Mouse (Mus musculus): ENCODE results near the gene Spin1. TPM values are rescaled to one million over a fixed set of nuclear protein-coding genes. Genes with fewer than 3 reads are reported as not detected.
"Not testable (repeated sequence)": the region's sequence is repeated elsewhere in the genome, so short reads cannot be mapped to it uniquely, and the experiment has no call there.

Gene Spin1
- total RNA-seq (2021) = 10 to 100 TPM; 69.1 to 70.2 TPM
- long read RNA-seq, experiment 1, full-length matches to known transcripts = 73 of 81 reads
- long read RNA-seq, experiment 1, partial matches to known transcripts = 2 of 81 reads
- long read RNA-seq, experiment 1, other reads (novel, unspliced or antisense) = 6 of 81 reads
- long read RNA-seq, experiment 2, full-length matches to known transcripts = 97 of 126 reads
- long read RNA-seq, experiment 2, partial matches to known transcripts = 16 of 126 reads
- long read RNA-seq, experiment 2, other reads (novel, unspliced or antisense) = 13 of 126 reads

DNA sequence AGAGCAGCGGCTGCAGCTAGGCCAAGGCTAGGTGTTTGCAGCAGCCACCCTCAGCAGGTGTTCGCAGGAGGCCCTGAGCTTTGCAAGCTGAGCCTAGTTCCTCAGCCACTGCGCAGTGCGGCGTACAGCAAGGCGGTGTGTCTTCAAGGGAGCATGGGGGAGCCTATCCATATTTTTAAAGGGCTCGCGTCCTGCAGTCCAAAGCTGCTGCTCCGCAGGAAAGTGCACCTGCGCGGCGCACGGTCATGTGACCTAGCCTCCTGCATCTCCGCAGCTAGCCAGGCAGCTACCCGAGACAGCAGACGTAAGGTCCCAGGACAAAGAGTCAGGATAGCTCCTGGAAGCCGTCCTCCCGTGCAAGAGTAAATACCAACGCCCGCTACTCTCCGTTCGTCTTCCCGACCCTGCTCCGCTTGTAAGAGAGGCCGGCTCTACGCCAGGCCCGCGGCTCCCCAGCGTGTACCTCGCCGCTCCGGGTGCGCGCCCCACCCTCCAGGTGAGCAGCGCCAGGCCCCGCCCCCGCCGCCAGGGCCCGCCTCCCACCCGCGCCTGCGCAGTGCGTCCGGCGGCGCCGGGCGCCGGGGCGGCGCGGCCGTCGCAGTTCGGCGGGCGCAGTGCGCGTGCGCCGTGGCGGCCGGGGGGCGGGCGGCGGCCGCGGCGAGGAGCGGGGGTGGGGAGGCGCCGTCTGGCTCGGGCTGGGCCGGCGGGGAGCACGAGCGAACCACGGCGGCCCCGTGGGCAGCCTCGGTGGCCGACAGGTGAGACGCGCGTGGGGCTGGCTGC lies at the start of gene Spin1:
Spin1 (plus strand) TSS at position 648 of the 783 bp plus-strand sequence.
- DNase-seq (ENCODE audit: low spot score in 2 of 2) = peak; percentile 89 to 91

DNA sequence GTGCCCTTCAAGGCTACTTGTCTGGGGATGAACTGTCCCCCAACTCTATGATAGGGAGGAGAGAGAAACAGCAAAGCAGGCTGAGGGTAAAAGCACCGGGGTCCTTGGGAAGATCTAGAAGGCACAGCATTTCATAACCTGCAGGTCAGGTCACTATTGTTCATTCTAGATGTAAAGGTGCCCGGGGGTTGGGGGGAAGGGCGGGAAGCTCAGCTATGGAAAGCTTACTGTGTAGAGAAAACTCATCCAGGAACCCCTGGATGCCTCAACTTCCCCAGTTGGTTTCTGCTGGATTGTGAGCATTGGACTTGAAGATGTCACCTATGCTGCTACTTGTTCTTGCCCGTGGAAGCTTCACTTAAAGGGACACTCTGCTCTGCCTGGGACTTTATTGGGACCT lies 49.7 kb upstream of the Spin1 start:
- no peak for DNase-seq (ENCODE audit: low spot score in 2 of 2)

DNA sequence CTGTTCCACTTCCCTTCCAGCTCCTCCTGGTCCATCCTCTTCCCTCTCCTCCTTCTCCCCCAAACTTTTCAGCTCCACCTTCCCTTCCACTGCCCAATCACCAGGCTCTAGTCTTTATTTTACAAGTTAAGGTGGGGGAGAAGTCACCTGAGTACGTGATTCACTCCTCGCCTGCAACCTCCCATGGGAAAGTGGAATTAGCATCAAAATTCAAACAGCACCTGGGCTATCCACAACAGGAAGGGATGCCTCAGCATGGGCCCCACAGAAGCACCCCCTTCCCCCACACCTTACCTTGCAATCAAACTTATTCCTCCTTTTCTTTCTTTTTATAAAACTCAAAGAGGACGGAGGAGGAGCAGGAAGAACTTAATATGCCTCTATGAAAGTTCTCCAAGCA lies 48.3 kb upstream of the Spin1 start:
- no peak for DNase-seq (ENCODE audit: low spot score in 2 of 2)

DNA sequence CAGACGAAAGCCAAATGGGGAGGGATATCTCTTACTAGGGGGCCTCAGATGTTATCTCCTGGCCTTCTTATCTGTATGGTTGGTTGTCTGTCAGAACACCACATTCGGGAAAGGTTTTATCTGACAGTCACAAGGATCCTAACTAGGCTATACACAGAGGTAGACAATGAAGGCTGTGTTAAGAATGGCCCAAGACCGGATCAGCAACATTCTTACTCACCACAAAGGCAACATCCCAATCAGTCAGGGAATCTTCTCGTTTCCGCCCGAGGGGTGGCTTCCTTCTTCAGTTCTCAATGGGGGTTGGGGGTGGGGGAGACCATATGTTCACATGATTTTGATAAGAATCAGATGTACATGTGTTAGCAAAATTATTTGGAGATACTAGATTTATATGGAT lies 37.7 kb upstream of the Spin1 start:
- no peak for DNase-seq (ENCODE audit: low spot score in 2 of 2)

DNA sequence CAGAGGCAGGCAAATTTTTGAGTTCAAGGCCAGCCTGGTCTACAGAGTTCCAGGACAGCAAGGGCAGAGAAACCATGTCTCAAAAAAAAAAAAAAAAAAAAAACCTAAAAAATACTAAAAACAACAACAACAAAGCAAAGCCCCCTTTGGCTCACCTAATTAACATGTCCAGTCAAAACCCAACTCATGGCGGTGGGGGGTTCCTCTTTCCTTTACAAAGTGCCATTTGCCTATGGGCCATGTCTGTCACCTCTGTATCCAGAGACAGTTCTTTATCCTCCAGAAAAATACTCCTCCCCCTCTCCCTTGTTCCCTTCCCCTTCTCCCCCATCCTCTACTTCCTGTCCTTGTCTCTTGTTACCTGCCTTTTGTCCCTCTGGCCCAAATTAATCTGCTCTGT lies 37.0 kb upstream of the Spin1 start:
- DNase-seq (ENCODE audit: low spot score in 2 of 2) = no peak

DNA sequence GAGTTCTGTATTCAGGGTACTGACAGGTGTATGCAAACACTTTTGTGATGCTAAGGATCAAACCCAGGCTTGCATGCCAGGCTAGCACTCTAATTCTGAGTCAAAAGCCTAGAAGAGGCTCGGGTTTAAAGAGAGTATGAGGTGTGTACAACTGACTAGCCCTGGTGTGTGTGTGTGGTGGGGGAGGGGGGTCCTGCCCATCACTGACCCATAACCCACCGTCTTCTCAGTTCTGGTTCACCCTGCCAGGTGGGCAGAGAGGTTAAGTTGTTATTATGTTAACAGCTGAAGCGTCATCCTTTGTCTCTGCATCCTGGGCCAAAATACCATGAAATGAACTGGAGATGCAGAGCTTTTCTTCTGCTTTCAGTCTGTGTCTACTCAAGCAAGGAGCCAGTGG lies 36.3 kb upstream of the Spin1 start:
- no peak for DNase-seq (ENCODE audit: low spot score in 2 of 2)

DNA sequence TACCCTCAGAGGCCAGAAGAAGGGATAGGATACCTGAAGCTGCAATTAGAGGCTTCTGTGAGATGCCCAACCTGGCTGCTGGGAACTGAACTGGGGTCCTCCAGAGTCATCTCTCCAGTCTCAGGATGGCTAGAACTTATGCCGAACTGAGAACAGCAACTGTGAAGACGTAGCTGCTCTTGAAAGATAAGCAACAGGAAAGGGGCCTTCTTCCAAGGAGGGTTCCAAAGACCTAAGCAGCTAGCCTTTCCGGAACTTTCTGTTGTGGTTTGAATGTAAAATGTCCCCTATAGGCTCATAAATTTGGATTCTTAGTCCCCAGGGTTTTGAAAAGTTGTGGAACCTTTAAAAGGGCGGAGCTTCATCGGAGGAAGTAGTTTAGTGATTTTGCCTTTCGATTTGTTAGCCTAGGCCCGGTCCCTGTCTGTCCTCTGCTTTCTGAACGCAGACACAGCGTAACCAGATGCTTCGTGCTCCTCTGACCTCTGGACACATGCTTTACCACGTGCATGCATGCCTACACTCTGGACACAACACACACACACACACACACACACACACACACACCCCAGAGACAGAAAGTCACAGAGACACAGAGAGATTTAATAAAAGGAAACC lies 29.5 kb upstream of the Spin1 start:
- DNase-seq (ENCODE audit: low spot score in 2 of 2) = no peak

DNA sequence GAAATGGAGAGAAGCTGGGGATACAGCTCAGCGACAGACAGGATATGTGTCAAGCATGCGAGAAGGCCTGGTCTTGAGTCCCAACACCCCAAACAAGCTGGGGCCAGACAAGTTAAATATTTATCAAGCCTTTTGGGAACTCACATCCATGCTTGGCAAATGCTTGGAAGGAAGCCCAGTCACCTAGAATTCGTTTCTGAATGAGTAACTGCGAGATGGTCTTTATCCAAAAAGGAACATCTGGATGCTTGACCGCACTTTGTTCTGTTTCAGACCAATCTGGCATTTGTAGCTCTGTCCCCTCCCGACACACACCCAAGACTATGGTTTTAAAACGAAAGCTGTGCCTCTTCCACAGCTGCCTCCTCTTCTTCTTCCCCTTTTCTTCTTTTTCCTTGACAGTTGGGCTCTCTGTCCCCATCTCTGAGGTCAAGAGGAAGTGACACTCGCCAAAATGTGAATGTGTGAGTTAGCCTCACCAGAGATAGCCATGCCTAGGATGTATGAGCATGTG lies 28.9 kb upstream of the Spin1 start:
- DNase-seq (ENCODE audit: low spot score in 2 of 2) = no peak

DNA sequence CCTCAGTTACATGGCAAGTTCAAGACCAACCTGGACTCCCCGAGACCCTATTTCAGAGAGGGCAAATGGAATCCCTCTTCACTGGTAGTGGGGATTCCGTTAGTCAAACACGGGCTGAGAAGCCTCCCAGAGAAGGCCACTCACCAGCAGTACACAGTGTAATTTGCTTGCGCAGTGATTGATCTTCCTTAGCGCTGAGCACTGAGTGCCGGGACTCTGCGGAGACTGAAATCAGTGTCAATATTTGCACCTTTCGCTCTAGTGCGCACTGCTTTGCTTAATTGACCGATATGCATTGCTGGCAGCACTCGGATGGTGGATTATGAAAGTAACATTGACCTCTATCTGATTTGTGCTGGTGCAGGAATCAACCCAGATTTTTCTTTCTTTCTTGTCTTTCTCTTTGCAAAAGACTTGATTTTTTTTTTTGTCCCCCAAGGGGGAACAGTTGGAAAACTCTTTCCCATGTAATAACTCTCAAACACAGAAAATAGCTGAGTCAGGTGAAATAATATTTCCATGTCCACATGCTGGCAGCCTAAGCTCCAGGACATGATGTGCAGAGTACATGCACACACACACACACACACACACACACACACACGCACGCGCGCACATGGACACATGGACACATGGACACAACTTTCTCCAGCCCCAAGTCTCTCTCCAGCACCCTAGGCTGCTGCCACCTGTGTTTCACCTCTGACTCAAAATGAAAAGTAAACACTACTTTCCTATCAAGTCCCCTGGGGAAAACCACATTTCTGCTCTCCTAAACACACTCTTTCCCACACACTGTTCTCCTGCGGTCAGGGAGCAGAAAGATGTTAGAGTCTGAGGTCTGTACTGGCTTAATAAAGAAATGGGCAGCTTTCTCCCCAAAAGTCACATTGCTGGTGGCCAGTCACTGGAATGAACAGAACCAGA lies 27.5 kb upstream of the Spin1 start:
- DNase-seq (ENCODE audit: low spot score in 2 of 2) = no peak

DNA sequence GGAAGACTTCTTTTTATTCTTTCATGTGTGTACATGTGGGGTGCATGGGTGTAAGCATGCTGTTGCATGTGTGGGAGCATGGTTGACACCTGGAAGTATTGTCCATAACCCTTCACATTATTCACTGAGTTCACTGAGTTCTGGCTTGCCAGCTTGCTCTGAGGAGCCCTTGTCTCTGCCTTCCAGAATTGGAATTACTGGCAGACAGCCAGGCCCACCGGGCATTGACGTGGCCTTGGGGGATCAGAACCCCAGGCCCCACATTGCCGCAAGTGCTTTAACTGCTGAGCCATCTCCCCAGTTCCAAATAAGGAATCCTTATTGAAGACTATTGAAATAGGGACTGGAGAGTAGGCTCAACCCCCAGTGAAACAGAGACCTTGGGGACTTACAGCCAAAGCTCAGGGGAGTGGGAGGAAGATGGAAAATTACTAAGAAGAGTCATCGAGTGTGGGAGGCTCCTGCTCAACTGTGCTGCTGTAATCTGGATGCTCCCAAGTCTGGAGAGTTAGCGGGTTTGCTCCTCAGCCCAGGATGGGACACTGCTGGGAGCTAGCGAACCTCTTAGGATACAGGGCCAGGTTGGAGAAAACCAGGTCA lies 26.5 kb upstream of the Spin1 start:
- peak; percentile 26 to 31 for DNase-seq (ENCODE audit: low spot score in 2 of 2)

DNA sequence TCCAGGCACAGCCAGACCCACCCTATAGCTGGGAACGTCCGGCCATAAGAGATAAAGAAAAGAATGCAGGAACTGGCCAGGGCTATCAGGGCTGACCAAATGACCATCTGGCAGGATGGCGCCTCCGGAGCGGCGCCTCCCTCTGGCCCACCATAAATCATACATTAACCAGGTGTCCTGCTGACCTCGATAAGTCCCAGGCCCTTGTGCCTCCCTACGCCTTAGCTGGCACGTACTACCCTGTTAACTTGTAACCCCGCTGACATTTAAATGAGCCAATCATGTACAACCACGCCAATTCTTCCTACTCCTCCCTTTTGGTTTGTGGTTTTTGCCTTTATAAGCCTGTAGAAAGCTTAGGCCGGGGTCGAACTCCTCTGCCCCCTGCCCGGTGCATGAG lies 24.5 kb upstream of the Spin1 start:
- not testable (repeated sequence) for DNase-seq (ENCODE audit: low spot score in 2 of 2)

DNA sequence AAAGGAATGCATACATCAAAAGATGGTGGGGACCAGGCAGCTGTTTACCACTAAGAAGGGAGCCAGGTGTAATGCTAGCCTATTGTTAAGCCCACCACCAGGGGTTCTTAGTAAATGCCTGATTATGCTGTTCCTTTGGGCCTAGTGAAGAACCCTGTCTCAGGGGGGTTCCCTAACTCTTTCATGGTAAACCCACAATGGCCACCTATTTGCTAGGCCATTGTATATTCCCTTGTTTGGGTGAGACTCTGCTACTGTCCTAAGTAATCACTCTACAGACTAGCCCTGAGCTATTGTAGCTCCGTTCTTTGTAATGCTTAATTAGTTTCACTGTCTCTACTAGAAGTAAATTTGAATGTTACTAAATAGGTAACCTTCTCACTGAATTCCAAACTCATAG lies 22.1 kb upstream of the Spin1 start:
- DNase-seq (ENCODE audit: low spot score in 2 of 2) = not testable (repeated sequence)

DNA sequence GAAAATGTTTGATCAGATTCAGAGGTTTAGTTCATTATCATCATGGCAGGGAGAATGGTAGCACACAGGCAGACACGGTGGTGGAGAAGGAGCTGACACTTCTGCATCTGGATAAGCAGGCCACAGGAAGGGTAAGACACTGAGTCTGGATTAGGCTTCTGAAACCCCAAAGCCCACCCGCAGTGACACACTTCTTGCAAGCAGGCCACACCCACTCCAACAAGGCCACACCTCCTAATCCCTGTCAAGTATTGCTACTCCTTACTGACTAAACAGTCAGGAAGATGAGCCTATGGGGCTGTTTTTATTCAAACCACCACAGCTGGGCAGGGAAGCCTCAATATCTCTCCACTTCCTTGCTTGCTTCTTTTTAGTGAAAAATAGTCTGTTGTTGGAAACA lies 19.9 kb upstream of the Spin1 start:
- DNase-seq (ENCODE audit: low spot score in 2 of 2) = no peak

DNA sequence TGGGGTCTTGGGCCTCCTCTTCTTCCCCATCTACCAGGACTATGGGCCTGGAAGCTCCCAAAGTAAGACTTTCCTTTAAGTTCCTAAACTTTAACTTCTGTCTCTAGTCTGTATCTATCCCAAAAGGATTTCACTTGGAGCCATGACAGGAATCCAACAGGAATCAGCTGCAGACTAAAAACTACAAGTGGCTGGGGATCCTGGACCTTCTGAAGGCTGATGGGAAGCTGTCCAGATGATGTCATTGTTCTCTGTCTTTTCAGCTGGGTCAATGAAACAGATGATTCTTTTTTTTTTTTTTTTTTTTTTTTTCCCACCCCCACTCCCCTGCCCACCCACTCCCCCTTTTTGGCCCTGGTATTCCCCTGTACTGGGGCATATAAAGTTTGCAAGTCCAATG lies 16.4 kb upstream of the Spin1 start:
- no peak for DNase-seq (ENCODE audit: low spot score in 2 of 2)

DNA sequence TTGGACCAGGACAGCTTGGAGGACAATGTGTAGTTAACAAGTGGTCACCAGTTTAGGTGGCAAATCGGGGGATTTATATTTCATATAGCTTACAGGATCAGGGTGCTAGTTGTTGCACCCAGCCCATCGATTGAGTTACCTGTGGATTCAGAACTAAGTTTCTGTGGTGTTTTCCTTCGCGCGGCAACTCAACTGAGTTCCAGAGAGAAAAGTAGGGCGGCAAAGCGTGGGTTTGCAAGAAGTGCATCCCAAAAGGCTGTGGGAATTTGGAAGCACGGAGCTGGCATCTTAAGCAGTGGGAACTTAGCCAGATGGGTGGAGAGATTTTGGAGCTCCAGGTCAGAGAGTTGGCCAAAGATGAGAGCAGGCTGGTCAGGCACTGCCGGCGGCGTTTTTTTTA lies 14.7 kb upstream of the Spin1 start:
- no peak for DNase-seq (ENCODE audit: low spot score in 2 of 2)

DNA sequence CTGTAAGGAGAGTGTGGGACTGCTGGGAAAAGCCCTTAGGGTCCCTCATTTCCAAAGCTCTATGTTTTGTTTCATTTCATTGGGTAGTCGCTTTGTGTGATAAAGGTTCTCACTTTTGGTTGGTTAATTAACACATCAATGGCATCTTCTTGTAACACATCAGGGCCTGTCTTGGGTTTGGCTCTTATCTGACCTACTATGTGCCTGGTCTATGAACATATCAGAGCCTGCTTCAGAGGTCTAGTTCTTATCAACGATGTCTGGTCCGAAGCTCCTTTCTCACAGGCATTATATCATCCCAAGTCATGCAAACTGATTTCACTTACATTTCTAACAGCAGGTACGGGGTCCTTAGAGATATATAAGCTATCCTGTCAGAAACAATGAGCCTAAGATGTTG lies 13.4 kb upstream of the Spin1 start:
- DNase-seq (ENCODE audit: low spot score in 2 of 2) = no peak

DNA sequence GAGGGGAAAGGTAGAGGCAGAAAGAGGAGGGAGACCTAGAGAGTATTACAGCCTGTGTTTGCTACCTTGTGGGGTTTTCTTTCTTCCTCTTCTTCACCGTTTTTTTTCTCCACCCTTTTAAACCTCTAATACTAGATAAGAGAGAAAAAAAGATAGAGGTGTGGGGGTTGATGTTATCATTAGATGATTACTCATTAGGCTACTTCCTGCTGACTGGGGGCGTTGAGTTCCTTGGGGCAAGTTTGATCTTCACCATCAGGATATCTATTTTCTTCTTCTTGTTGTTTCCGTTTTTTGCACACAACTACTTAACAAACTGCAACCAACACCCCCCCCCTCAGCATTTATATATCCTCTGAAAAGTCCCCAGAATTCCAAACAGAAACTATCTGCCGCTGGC lies 12.5 kb upstream of the Spin1 start:
- no peak for DNase-seq (ENCODE audit: low spot score in 2 of 2)

DNA sequence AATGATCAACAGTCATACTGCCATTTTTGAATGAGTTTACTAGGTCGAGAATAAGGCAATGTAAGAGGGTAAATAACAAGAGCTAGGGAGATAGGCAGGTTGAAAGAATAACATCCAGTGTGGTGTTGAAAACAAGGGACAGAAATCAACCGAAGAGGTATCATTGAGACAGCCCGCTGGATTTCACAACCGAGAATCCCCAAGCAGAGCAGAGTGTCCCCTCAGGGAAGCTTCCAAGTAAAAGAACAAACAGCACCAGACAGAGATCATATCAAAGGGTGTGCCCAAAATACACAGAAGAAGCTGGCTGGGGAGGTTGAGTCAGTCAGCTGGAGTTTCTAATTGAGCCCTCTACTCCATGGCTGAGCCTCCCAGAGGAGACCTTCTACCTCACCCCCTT lies 11.6 kb upstream of the Spin1 start:
- no peak for DNase-seq (ENCODE audit: low spot score in 2 of 2)

DNA sequence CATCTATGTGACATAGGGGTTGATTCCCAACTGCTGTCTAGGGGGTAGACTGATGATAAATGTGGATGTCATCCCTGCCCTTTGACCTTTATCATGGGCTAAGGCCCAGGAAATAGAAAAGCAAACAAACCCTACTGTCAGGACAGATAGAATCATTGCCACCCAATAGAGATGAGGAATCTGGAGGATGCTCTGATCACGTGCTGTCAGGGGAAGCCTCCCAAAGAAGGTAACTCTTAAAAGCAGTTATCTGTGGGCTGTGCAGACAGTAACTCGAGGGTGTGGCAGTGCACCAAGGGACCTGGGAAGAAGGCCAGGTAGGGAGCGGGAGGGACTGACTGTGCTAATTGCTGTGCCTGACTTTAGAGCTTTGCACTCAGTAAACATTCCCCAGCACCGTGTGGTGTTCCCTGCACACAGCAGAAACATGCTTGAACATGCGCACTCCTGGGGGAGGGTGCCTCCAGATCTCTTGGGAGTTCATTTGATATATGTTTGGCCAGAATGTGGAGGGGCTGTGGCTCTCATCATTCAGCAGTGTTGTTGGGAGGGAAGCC lies 10.5 kb upstream of the Spin1 start:
- no peak for DNase-seq (ENCODE audit: low spot score in 2 of 2)

DNA sequence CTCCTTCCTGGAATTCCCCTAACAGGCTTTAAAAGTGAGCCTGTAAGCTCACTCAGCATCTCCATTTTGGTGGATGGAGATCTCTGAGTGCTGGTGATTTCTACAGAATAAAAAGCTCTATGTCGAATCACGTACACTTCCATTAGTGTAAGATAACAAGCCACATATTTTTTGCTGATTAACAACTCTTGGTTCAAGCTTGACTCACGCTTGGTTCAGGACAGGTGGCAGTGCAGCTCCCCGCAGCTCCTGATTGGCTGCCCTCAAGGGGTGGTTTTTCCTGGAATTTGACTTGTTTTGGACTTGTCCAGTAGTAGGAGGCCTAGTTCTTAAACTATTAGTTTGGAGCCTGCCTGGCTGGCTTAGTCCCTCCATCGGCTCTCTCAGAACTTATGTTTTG lies 7.2 kb upstream of the Spin1 start:
- no peak for DNase-seq (ENCODE audit: low spot score in 2 of 2)
